Mouse (Mus musculus) retina, postnatal 1 day (tissue): ENCODE results near the gene Higd2a.

Source experiments
- DNase-seq: peaks from one replicate; pipeline ENCODE4 v3.0.0-alpha.2; 2012

The Higd2a gene

GRCm38 (mm10) chr13:54589996-54590951, at the start of gene Higd2a, which contains the start of gene Nop16:
Higd2a (plus strand) TSS chr13:54590207.
Nop16 (minus strand) TSS chr13:54590090.
- peak; percentile 99 for DNase-seq

- no peak for DNase-seq
These were observed 42.0 kb upstream of the Higd2a start for GRCm38 (mm10) chr13:54548036-54548435.

- no peak for DNase-seq
These were observed 33.8 kb upstream of the Higd2a start for GRCm38 (mm10) chr13:54556176-54556575.

GRCm38 (mm10) chr13:54556796-54557195, 33.2 kb upstream of the Higd2a start:
- no peak for DNase-seq

GRCm38 (mm10) chr13:54557652-54558051, 32.4 kb upstream of the Higd2a start:
- no peak for DNase-seq

- no peak for DNase-seq
These were observed 30.4 kb upstream of the Higd2a start for GRCm38 (mm10) chr13:54559656-54560055.

- DNase-seq = no peak
These were observed 29.4 kb upstream of the Higd2a start for GRCm38 (mm10) chr13:54560608-54561007.

GRCm38 (mm10) chr13:54562562-54562961, 27.4 kb upstream of the Higd2a start:
- no peak for DNase-seq

GRCm38 (mm10) chr13:54564232-54565200, 25.5 kb upstream of the Higd2a start:
- no peak for DNase-seq

GRCm38 (mm10) chr13:54565201-54565581, 24.8 kb upstream of the Higd2a start, which contains the start of gene 4833439L19Rik:
4833439L19Rik (minus strand) TSS chr13:54565435.
- DNase-seq = peak; percentile 96

- DNase-seq = peak; percentile 70
These were observed 24.2 kb upstream of the Higd2a start for GRCm38 (mm10) chr13:54565594-54566345.

- DNase-seq = no peak
These were observed 21.6 kb upstream of the Higd2a start for GRCm38 (mm10) chr13:54568380-54568779.

- no peak for DNase-seq
These were observed 20.7 kb upstream of the Higd2a start for GRCm38 (mm10) chr13:54569282-54569681.

GRCm38 (mm10) chr13:54570736-54571135, 19.3 kb upstream of the Higd2a start:
- no peak for DNase-seq

GRCm38 (mm10) chr13:54571637-54572036, 18.4 kb upstream of the Higd2a start:
- DNase-seq = peak; percentile 39

GRCm38 (mm10) chr13:54572621-54573020, 17.4 kb upstream of the Higd2a start:
- no peak for DNase-seq

- peak; percentile 89 for DNase-seq
These were observed 15.0 kb upstream of the Higd2a start, which contains the start of gene Arl10 for GRCm38 (mm10) chr13:54574854-54575481. Arl10 (plus strand) TSS chr13:54575015.

GRCm38 (mm10) chr13:54575489-54575888, 14.5 kb upstream of the Higd2a start:
- DNase-seq = no peak

- DNase-seq = no peak
These were observed 12.1 kb upstream of the Higd2a start for GRCm38 (mm10) chr13:54577652-54578507.

GRCm38 (mm10) chr13:54581385-54581784, 8.6 kb upstream of the Higd2a start:
- DNase-seq = no peak

GRCm38 (mm10) chr13:54582126-54582525, 7.9 kb upstream of the Higd2a start:
- no peak for DNase-seq
